Mouse (Mus musculus) large intestine, adult 2 months (tissue): ENCODE results near the gene Osbpl9. TPM values are rescaled to one million over a fixed set of nuclear protein-coding genes. Genes with fewer than 3 reads are reported as not detected.

Experiments
- DNase-seq: peaks from one replicate; pipeline ENCODE4 v3.0.0-alpha.2; 2012; ENCODE audit warnings: low read depth, low spot score
- WGBS: fragments of 180-500 bp; shearing (Covaris S2); methylation state at CpG from one replicate; pipeline ENCODE4 v1.1.7; 2018; 5-methylcytosine and 5-hydroxymethylcytosine counted together
- polyA plus RNA-seq: library from polyadenylated mRNA; depleted of rRNA; stranded (reverse); fragments of >200 nt; gene quantifications from 2 replicates; pipeline ENCODE4 v1.2.3, GENCODE M21; 2012; rRNA removed

Gene Osbpl9
- polyA plus RNA-seq = 40.6 and 54.2 TPM in 2 replicates

- peak; percentile 88 for DNase-seq
- WGBS = 1% methylated on average over 59 of the region's 59 CpGs
Measured at GRCm38 (mm10) chr4:109201582-109202424, at the start of gene Osbpl9. Gene Osbpl9 (minus strand): TSS chr4:109202272.

DNA sequence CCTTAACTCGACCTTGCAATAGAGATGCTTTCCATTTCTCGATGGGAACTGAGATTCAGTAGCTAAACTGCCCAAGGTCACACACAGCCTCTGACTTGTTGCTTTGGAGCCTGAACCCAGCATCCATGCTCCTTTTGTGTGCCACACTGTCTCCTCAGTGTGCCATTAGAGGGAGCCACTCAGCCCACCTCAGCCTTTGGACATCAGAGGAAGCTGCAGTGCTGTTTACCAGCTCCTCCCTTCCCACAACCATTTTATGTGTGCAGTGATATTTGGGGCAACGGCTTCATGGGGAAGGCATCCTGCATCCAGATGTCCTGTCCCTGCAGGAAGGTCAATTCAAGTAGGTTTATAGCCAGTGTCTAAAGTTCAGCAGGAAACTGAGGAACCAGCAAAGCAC, 49.5 kb upstream of the Osbpl9 start:
- WGBS = 34% methylated on average over 3 of the region's 3 CpGs
- no peak for DNase-seq

GRCm38 (mm10) chr4:109245016-109245620, 43.0 kb upstream of the Osbpl9 start:
- 83% methylated on average over 6 of the region's 6 CpGs for WGBS

DNA sequence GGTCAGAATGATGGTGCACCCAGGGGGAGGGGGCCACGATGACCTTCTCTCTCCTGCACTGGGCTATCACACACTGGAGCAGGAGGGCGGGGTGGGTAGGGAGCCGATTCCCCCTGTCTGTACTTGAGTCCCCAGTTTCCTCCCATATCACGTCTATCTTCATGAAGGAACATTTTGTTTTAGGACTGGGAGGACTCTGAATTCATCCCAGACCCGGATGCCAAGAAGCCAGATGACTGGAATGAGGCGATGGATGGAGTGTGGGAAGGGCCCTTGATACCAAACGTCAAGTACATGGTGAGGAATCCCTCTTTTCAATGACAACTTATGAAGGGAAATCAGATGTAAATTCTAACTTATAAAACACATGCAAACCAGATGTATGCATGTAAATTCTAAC, 42.4 kb upstream of the Osbpl9 start:
- 71% methylated on average over 7 of the region's 7 CpGs for WGBS
- no peak for DNase-seq

More at GRCm38 (mm10) chr4:109245016-109245620, 43.0 kb upstream of the Osbpl9 start:
- no peak for DNase-seq

DNA sequence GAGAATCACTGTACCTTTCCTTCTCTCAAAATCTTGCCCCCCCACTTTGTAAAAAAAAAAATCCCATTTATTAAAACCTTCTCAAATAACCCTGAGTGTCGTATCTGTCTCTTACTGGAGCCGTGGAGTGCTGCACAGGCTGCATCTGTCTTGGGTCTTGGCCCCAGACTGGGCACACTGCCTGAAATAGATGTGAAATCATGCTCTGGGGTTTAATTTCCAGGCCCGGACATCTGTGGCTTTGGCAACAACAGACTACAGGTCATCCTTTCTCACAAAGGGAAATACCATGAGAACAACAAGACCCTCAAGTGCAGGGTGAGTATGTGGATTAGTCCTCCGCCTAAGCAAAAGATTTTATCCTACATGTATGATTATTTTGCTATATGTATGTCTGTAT, 39.9 kb upstream of the Osbpl9 start:
- 66% methylated on average over 4 of the region's 4 CpGs for WGBS
- DNase-seq = no peak

DNA sequence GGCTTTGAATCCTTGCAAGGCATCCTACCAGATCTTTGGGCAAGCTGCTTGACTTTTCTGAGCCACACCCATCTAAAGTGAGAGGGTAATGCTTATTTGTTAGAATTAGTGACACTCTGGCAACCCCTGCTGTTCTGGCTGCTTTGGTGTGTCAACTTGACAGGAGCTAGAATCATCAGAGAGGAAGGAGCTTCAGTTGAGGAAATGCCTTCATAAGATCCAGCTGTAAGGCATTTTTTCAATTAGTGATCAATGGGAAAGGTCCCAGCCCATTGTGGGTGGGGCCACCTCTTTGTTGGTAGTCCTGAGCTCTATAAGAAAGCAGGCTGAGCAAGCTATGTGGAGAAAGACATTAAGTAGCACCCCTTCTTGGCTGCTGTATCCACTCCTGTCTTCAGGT, 39.1 kb upstream of the Osbpl9 start:
- DNase-seq = no peak

GRCm38 (mm10) chr4:109238428-109239268, 36.6 kb upstream of the Osbpl9 start:
- no peak for DNase-seq
- 72% methylated on average over 24 of the region's 24 CpGs for WGBS

GRCm38 (mm10) chr4:109236186-109236879, 34.3 kb upstream of the Osbpl9 start:
- DNase-seq = no peak
- 83% methylated on average over 7 of the region's 7 CpGs for WGBS

- no peak for DNase-seq
- WGBS = 57% methylated on average over 9 of the region's 9 CpGs
Measured at GRCm38 (mm10) chr4:109234806-109235350, 32.8 kb upstream of the Osbpl9 start.

- 85% methylated on average over 2 of the region's 2 CpGs for WGBS
- DNase-seq = no peak
Measured at GRCm38 (mm10) chr4:109234185-109234584, 32.1 kb upstream of the Osbpl9 start, which contains the start of gene Calr4. Gene Calr4 (plus strand): TSS chr4:109234485.

- DNase-seq = no peak
- 34% methylated on average over 7 of the region's 7 CpGs for WGBS
Measured at GRCm38 (mm10) chr4:109229766-109230279, 27.8 kb upstream of the Osbpl9 start.

- DNase-seq = no peak
- WGBS = 9% methylated on average over 5 of the region's 5 CpGs
Measured at GRCm38 (mm10) chr4:109226071-109226470, 24.0 kb upstream of the Osbpl9 start.

DNA sequence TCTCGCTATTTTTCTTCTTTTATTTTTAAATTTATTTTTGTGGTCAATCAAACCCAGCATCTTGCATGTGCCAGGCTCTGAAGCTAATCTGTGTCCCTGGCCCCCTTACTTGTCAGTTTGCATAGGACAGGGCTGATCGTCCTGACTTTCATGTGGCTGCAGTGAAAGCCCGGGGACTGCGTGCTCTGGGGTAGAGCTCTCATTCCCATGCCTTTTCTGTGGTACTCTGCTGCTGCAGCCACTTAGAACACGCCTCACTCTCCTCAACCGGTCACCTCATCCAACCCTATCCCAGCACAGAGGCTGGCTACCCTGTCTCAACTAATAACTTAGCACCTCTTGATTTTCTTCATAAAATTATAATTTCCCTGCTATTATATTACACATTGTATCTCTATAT, 23.5 kb upstream of the Osbpl9 start:
- WGBS = 40% methylated on average over 6 of the region's 6 CpGs

DNA sequence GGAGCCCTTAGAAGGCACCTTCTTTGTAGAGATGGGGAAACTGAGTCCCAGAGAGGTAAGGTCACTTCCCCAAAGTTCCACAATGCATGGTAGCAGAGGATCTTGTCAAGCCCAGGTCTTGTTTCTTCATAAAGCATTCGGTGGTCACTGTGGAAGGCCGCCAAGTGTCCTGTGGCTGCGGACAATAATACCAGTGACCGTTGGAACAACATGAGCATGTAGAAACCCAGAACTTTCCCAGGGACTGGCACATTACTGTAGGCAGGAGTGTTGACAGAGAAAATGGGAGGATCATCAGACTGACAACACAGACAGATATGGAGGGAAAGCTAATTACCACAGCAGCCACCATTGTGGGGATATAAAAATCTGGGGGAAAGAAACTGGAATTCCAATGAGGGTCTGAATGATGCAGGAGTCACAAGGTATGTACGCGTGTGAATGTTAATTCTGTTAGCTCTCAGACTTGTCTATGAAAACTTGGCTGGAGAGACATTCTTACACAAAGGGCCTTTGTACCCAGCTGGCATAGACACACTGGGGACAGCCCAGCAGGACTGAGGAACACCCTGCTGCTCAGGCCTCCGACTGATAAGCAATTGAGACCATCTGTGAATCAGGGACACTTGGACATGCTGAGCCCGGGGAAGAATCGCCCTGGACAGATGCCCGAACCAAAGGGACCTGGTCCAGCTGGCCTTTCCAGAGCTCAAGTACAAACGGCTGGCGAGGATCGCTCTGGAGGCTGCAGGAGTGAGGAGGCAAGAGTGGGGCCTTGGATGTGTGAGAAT, 22.9 kb upstream of the Osbpl9 start:
- peak; percentile 36 for DNase-seq

More for the DNA sequence above, 23.5 kb upstream of the Osbpl9 start:
- no peak for DNase-seq

GRCm38 (mm10) chr4:109222001-109222400, 19.9 kb upstream of the Osbpl9 start:
- WGBS = 35% methylated on average over 3 of the region's 3 CpGs
- DNase-seq = no peak

More for the DNA sequence above, 22.9 kb upstream of the Osbpl9 start:
- WGBS = 30% methylated on average over 13 of the region's 13 CpGs

DNA sequence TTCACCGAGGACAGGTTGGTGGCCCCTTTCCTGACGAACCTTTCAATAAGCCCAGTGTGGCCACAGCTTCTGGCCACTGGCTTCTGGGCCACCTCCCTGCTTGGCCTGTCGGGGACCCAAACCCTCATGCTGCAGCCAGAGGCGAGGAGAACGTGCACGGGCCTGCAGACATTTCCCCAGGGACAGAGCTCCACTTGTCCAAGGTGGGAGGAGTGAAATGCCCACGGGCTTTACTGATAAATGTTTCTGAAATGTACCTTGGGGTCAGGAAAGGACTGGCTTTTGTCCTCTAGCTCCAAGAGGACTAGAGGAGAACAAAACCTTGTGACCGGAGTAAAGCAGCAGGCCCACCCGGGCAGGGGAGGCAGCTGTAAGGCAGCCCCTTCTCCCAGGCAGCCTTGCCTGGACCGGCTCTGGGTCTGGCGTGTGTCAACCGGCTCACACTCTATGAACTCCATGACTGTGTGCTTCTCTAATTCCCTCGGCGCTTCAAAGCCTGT, 18.4 kb upstream of the Osbpl9 start:
- 87% methylated on average over 14 of the region's 14 CpGs for WGBS

DNA sequence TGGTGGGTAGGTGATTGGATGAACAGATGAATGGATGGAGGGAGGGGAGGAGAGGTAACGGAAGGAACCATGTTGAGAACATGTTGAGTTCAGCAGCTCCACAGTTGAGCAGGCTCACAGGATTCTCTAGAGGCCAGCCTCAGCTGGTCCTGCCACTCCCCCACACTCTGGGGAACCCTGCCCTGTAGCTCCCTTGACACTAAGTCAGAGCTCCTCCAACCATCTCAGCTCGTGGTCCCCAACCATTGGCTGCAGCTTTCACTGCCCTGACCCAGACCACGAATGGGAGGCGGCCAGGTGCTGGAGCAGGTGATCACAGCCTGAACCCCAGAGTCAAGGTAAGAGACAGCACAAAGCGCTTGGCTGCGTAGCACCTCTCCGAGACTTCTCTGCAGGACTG, 15.9 kb upstream of the Osbpl9 start:
- WGBS = 82% methylated on average over 7 of the region's 7 CpGs
- no peak for DNase-seq

More for the DNA sequence above, 18.4 kb upstream of the Osbpl9 start:
- DNase-seq = no peak

GRCm38 (mm10) chr4:109213986-109214385, 11.9 kb upstream of the Osbpl9 start:
- no peak for DNase-seq
- WGBS = 80% methylated on average over 3 of the region's 3 CpGs
